Mouse (Mus musculus) layer of hippocampus, adult 2 months (tissue): ENCODE measurements around the gene Socs3. TPM values are rescaled to one million over a fixed set of nuclear protein-coding genes. Genes with fewer than 3 reads are reported as not detected.

Experiments
- DNase-seq, 2 experiments: peaks; one replicate each; pipeline ENCODE4 v3.0.0; 2022; ENCODE audit warnings: low spot score in 2 of 2
- H3K27ac ChIP-seq: fragments of 200-600 bp; 2 replicates; pipeline ENCODE4 v1.8.1; 2022
- H3K4me3 ChIP-seq: fragments of 200-600 bp; 2 replicates; pipeline ENCODE4 v1.8.1; 2022; ENCODE audit warnings: mild to moderate bottlenecking
- CTCF ChIP-seq: fragments of 200-600 bp; conservative IDR thresholded peaks from 2 replicates; pipeline ENCODE4 v1.8.1; 2022; ENCODE audit warnings: antibody characterized with exemption, mild to moderate bottlenecking, moderate library complexity
- microRNA-seq, 2 experiments: library from miRNA; unstranded; fragments of <30 nt; microRNA quantifications; one replicate each; pipeline ENCODE4 v1.2.0; 2021
- total RNA-seq, 2 experiments: library from RNA; stranded (reverse); gene quantifications; 2 replicates each; pipeline ENCODE4 v1.2.3; 2021

Gene Socs3
- total RNA-seq, 2 experiments from 2014 or later, result 0.92 to 1.3 TPM

- TF ChIP-seq CTCF, result no peak
- H3K27ac ChIP-seq, result no peak overlapping the region
- no peak for DNase-seq
Measured at GRCm38 (mm10) chr11:117934576-117935368, 35.1 kb downstream of the Socs3 start.

DNA sequence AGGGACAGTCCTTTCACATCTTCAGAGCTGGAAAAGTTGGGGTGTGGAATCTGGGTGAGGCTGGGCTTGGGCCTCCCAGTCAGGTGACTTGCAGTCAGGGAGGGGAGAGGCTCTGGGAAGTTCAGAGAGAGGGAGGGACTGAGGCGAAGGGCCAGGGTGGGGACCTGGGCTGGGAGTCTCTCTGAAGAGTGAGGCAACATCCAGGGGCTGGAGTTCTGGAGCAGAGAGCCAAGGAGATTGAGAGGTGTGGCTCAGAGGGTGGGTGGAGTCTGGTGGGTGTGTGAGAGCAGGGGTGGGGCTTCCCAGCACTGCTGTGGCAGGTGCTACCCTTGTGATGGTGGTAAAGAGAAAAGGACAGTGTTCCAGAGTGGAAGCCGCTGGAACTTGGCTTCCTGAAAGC, 35.7 kb downstream of the Socs3 start:
- no peak overlapping the region for H3K27ac ChIP-seq
- H3K4me3 ChIP-seq, result no peak overlapping the region
- no peak for DNase-seq
- no peak for TF ChIP-seq CTCF

More at GRCm38 (mm10) chr11:117934576-117935368, 35.1 kb downstream of the Socs3 start:
- H3K4me3 ChIP-seq, result no peak overlapping the region

GRCm38 (mm10) chr11:117932195-117932594, 37.7 kb downstream of the Socs3 start:
- peak; percentile 30 to 69 for DNase-seq
- TF ChIP-seq CTCF, result no peak
- H3K27ac ChIP-seq, result no peak overlapping the region
- H3K4me3 ChIP-seq, result no peak overlapping the region

DNA sequence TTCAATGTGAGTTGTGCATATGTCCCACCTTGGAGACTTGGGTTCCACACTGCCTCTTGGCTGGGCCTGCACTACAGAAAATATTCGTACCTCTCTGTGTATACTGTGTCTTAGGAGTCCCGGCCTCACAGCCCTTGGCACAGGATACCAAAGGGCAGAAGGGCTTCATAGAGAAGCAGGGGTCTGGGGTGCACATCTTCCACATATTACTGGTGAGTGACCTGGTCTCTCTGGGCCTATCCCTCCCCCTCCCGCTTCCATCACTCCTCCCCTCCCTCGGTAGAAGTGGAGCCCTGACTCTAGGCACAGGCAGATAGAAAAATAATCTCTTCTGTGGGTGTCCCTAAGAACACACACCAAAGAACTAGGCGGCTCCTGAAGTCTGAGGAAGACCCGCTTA, 38.3 kb downstream of the Socs3 start:
- no peak for TF ChIP-seq CTCF
- DNase-seq, result no peak
- H3K27ac ChIP-seq, result no peak overlapping the region
- no peak overlapping the region for H3K4me3 ChIP-seq

- H3K4me3 ChIP-seq, result peak overlapping the region; percentile 14; the same call in 1 of the 2 replicates
- TF ChIP-seq CTCF, result no peak
- peak in 1 of 2 experiments; percentile 30 for DNase-seq
- H3K27ac ChIP-seq, result no peak overlapping the region; the same call in 1 of the 2 replicates
Measured at GRCm38 (mm10) chr11:117930781-117931338, 39.0 kb downstream of the Socs3 start.

DNA sequence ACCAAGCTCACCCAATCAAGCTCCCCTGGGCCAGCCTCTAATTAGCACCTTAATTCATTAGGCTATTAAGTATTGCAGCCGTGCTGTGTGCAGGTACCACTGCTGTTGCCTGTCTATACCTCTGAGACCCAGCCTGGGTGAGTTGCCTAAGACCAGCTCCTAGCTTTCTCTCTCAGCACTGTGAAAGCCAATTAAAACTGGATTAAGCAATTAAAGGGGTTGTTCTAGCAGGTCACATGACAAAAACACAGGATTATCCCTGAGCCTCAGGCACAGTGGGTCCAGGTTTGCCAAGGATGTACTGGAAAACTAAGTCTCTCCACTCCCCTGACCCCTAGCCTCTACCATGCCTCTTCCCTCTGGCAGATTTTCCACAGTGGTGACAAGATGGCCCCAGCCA, 44.3 kb downstream of the Socs3 start:
- Histone ChIP-seq H3K4me3 (no peak overlapping the region), H3K27ac (no peak overlapping the region)
- DNase-seq, result no peak
- no peak for TF ChIP-seq CTCF

GRCm38 (mm10) chr11:117924466-117924865, 45.4 kb downstream of the Socs3 start:
- no peak for TF ChIP-seq CTCF
- H3K4me3 ChIP-seq, result no peak overlapping the region
- no peak overlapping the region for H3K27ac ChIP-seq
- no peak for DNase-seq

- DNase-seq, result no peak
- no peak for TF ChIP-seq CTCF
- Histone ChIP-seq H3K27ac (no peak overlapping the region), H3K4me3 (no peak overlapping the region)
Measured at GRCm38 (mm10) chr11:117923279-117923678, 46.6 kb downstream of the Socs3 start.

DNA sequence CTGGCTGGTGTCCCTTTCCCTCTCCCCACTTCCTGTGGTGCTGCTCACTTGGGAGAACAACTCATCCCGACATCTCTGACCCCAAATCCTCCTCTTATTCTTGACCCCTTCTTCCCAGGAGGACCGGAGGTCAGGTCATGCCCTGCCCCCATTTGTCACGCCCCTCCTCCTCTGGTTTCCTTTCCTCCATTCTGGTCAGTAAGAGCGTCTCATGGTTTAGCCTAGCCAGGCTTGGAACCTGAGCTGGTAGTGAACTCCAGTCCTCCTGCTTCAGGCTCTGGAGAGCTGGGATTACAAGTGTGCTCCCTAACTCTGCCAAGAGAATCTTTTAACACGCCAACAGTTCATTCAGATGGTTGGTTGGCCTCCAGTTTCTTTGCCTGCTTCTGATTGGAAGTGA, 50.6 kb downstream of the Socs3 start:
- Histone ChIP-seq H3K4me3 (no peak overlapping the region), H3K27ac (no peak overlapping the region)
- TF ChIP-seq CTCF, result no peak
- peak in 1 of 2 experiments; percentile 23 for DNase-seq

GRCm38 (mm10) chr11:117918541-117918940, 51.3 kb downstream of the Socs3 start:
- DNase-seq, result no peak
- Histone ChIP-seq H3K4me3 (no peak overlapping the region), H3K27ac (no peak overlapping the region)
- TF ChIP-seq CTCF, result no peak

Small RNAs within 50 kb of the gene (microRNA-seq; reads per million reads assigned to microRNA genes)
- gene Mir6933, result 0 to 0.74 reads per million in 2 experiments

Other genes with a start within 250 kb of the Socs3 start
- gene Tmc8, start 188.0 kb downstream of the Socs3 start, total RNA-seq, result under 1 TPM; 0.64 to 0.91 TPM
- 1 to 10 TPM; 6.6 to 8.4 TPM for gene Tmc6, start 187.8 kb downstream of the Socs3 start, total RNA-seq
- under 1 TPM; 0.34 to 0.46 TPM for gene 6030468B19Rik, start 172.4 kb downstream of the Socs3 start, total RNA-seq
- gene Gm20708, start 160.4 kb downstream of the Socs3 start, total RNA-seq, result 1 to 10 TPM; 1.6 to 1.7 TPM
- gene Syngr2, start 160.4 kb downstream of the Socs3 start, total RNA-seq, result 10 to 100 TPM; 10.2 to 13.4 TPM
- 1 to 10 TPM; 4.8 to 7.2 TPM for gene Afmid, start 144.1 kb downstream of the Socs3 start, total RNA-seq
- gene Tk1, start 144.0 kb downstream of the Socs3 start, total RNA-seq, result 1 to 10 TPM; 1.0 to 1.9 TPM
- 1 to 10 TPM in 1 of 2 experiments, under 1 TPM in 1; 0.86 to 1.5 TPM for gene Birc5, start 120.8 kb downstream of the Socs3 start, total RNA-seq
- not detected for gene Tmem235, start 109.3 kb downstream of the Socs3 start, total RNA-seq
- gene Tha1, start 96.6 kb downstream of the Socs3 start, total RNA-seq, result 1 to 10 TPM; 4.7 to 5.3 TPM
- gene Pgs1, start 16.2 kb upstream of the Socs3 start, total RNA-seq, result 10 to 100 TPM; 76.2 to 81.3 TPM
- under 1 TPM; 0.07 to 0.15 TPM for gene Dnah17, start 160.6 kb upstream of the Socs3 start, total RNA-seq